Mouse (Mus musculus) CH12.LX (cell line): ENCODE results near the gene Pgm2l1.

Source experiments
- CHD2 ChIP-seq: IDR thresholded peaks from 2 replicates; pipeline ENCODE4 v1.6.1; 2011; ENCODE audit warnings: low read length, improper control_type of control experiment
- CTCF ChIP-seq, 2 experiments: IDR thresholded peaks in 1 of 2; conservative IDR thresholded peaks in 1 of 2; 2 replicates each; pipeline ENCODE4 v1.5.1; 2011 to 2012; ENCODE audit warnings: low read depth in 2 of 2, low read length in 2 of 2, improper control_type of control experiment in 1 of 2, inconsistent platforms in 1 of 2, mild to moderate bottlenecking in 1 of 2, moderate library complexity in 1 of 2
- MYC ChIP-seq: IDR thresholded peaks from 2 replicates; pipeline ENCODE4 v1.6.1; 2011; ENCODE audit warnings: low read depth, mild to moderate bottlenecking, improper control_type of control experiment, low read length
- POLR2A ChIP-seq: IDR thresholded peaks from 2 replicates; pipeline ENCODE4 v1.6.1; 2011; ENCODE audit warnings: low read depth, mild to moderate bottlenecking, improper control_type of control experiment, low read length
- ZNF384 ChIP-seq: IDR thresholded peaks from 2 replicates; pipeline ENCODE4 v1.6.1; 2012; ENCODE audit warnings: low read depth, low read length, improper control_type of control experiment, inconsistent platforms

GRCm38 (mm10) chr7:100207886-100208285, 19.3 kb upstream of the Pgm2l1 start:
- TF ChIP-seq CTCF (conservative IDR thresholded peaks at IDR 0.05 in 1 of 2, IDR thresholded peaks at IDR 0.05 in 1 of 2; ENCODE audit: low read depth in 2 of 2, low read length in 2 of 2) = no peak
- no peak for TF ChIP-seq ZNF384
- no peak for TF ChIP-seq POLR2A
- TF ChIP-seq CHD2 = no peak
- no peak for TF ChIP-seq MYC
